Mouse (Mus musculus) lung, postnatal 0 days (tissue): ENCODE measurements around the gene Ppp6r3.

Source experiments
- CTCF ChIP-seq: IDR thresholded peaks from 2 replicates; pipeline ENCODE4 v1.5.1; 2016; ENCODE audit warnings: antibody characterized with exemption, mild to moderate bottlenecking
- EP300 ChIP-seq: IDR thresholded peaks from 2 replicates; pipeline ENCODE4 v1.6.1; 2016; ENCODE audit warnings: antibody characterized with exemption, mild to moderate bottlenecking, control low read depth

DNA sequence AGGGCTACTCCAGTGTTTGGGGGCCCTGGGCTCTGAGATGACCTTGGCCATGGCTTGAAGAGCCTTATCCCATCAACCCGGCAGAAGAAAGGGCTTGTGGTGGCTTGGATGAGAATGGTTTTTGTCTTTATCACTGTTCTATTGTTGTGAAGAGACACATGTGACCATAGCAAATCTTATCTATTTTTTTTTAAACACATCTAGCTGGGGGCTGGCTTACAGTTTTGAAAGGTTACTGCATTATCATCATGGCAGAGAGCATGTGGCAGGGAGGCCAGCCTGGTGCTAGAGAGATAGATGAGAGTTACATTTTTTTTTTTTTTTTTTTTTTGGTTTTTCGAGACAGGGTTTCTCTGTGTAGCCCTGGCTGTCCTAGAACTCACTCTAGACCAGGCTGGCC, 143.6 kb downstream of the Ppp6r3 start:
- TF ChIP-seq EP300: no peak
- TF ChIP-seq CTCF: no peak
